ENCODE assay signal across 8 mouse cellular contexts in the genomic region with DNA sequence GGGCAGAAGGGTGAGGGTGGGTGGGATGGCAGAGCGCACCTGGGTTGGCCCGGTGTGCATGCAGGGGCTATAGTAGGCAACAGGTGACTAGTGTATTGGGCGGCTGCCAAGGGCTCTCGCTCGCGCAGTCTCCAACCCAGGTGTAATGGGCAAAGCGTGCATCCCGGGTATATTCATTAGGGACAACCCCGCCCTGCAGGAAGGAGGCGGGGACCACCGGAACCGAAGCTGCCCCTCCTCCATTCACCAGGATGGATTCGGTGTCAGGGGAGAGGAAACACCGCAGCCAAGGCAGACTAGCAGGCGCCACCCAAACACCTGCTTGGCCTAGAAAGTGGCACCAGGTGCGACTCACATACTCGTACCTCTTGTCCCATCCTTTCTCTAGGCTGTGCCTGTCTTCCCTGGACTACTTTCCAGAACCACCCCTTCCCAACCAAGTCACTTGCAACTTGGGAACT. TPM values are rescaled to one million over a fixed set of nuclear protein-coding genes. Genes with fewer than 3 reads are reported as not detected.
A peak's percentile ranks its signal among the peaks of the same experiment; 100 is the strongest.
DNase-seq lines count a peak whose midpoint lies in the region; ATAC-seq lines count a peak whose summit lies in the region.

No protein-coding gene starts in this region.

- peak overlapping the region; percentile 58 for H3K4me3 ChIP-seq in heart, embryonic 12.5 days
- H3K4me3 ChIP-seq in kidney, embryonic 16.5 days (ENCODE audit: low read length): peak overlapping the region; percentile 59
- peak overlapping the region; percentile 36 for H3K4me3 ChIP-seq in lung, embryonic 15.5 days

- no peaks in the 10 kb centered on the region for H3K9me3 ChIP-seq in heart, embryonic 12.5 days (replicated peaks)
- H3K9me3 ChIP-seq in kidney, embryonic 16.5 days (ENCODE audit: low read length): no peaks in the 10 kb centered on the region
- H3K9me3 ChIP-seq in lung, embryonic 15.5 days: no peaks in the 10 kb centered on the region

- DNase-seq in spleen, postnatal 36 days (ENCODE audit: low spot score in 2 of 2): peak; percentile 27
- no peak for DNase-seq in spleen, adult 12 weeks (ENCODE audit: low spot score)
- peak; percentile 74 for DNase-seq in embryo, embryonic 10.5 days (ENCODE audit: low spot score)
- peak; percentile 48 for DNase-seq in right cerebral cortex, postnatal 14 days

- no peaks in the 10 kb centered on the region for H3K27me3 ChIP-seq in heart, embryonic 12.5 days (replicated peaks)
- H3K27me3 ChIP-seq in kidney, embryonic 16.5 days (ENCODE audit: insufficient read depth, low read length): no peaks in the 10 kb centered on the region
- H3K27me3 ChIP-seq in lung, embryonic 15.5 days: no peaks in the 10 kb centered on the region

- ATAC-seq in heart, embryonic 12.5 days (ENCODE audit: insufficient number of reproducible peaks, low FRiP score): peak; percentile 16
- ATAC-seq in kidney, embryonic 16.5 days (ENCODE audit: low FRiP score, low TSS enrichment): peak; percentile 36
- ATAC-seq in lung, embryonic 15.5 days (ENCODE audit: borderline replicate concordance, extremely low read depth, low FRiP score, low TSS enrichment): peak; percentile 20; the same call in 1 of the 2 replicates
- ATAC-seq in activated CD4-positive, CD25-positive, alpha-beta regulatory T cell, adult 4 months: no peak

- 2% methylated on average over 17 of the region's 17 CpGs for WGBS in heart, embryonic 12.5 days
- under 1% methylated on average over 17 of the region's 17 CpGs for WGBS in kidney, embryonic 16.5 days
- WGBS in lung, embryonic 15.5 days: 4% methylated on average over 17 of the region's 17 CpGs

- peak overlapping the region; percentile 68 for H3K4me2 ChIP-seq in heart, embryonic 12.5 days
- peak overlapping the region; percentile 82 for H3K4me2 ChIP-seq in kidney, embryonic 16.5 days (replicated peaks; ENCODE audit: low read depth, low read length)
- H3K4me2 ChIP-seq in lung, embryonic 15.5 days: peak overlapping the region; percentile 62

- peak overlapping the region; percentile 79 for H3K27ac ChIP-seq in heart, embryonic 12.5 days (ENCODE audit: poor library complexity, severe bottlenecking)
- H3K27ac ChIP-seq in kidney, embryonic 16.5 days (ENCODE audit: low read length): peak overlapping the region; percentile 89
- peak overlapping the region; percentile 72 for H3K27ac ChIP-seq in lung, embryonic 15.5 days

- peak overlapping the region; percentile 83 for H3K9ac ChIP-seq in heart, embryonic 12.5 days
- peak overlapping the region; percentile 74 for H3K9ac ChIP-seq in kidney, embryonic 16.5 days (replicated peaks; ENCODE audit: low read length)
- no peak overlapping the region; the same call in 1 of the 2 replicates for H3K9ac ChIP-seq in lung, embryonic 15.5 days

- H3K36me3 ChIP-seq in heart, embryonic 12.5 days: 0 out of 2 replicates have a peak, but pooled peaks cover 2% of the 10 kb centered on the region
- H3K36me3 ChIP-seq in kidney, embryonic 16.5 days (ENCODE audit: insufficient read depth, low read length): no peaks in the 10 kb centered on the region
- H3K36me3 ChIP-seq in lung, embryonic 15.5 days: no peaks in the 10 kb centered on the region

- H3K4me1 ChIP-seq in heart, embryonic 12.5 days (replicated peaks): peaks cover 43% of the 10 kb centered on the region
- peaks cover 29% of the 10 kb centered on the region for H3K4me1 ChIP-seq in kidney, embryonic 16.5 days (ENCODE audit: insufficient read depth, low read length)
- peaks cover 31% of the 10 kb centered on the region for H3K4me1 ChIP-seq in lung, embryonic 15.5 days

RNA-seq across cellular contexts. Expression of a gene that starts 4.2 kb away (rescaled TPM):
- 433 and 441 TPM in 2 replicates for polyA plus RNA-seq in heart, embryonic 12.5 days (2016; fragmentation: Nextera tagmentation; extraction: Ambion mirVana)
- 474 and 534 TPM in 2 replicates for polyA plus RNA-seq in kidney, embryonic 16.5 days (2015; fragmentation: Nextera tagmentation; extraction: Ambion mirVana)
- 420 and 447 TPM in 2 replicates for polyA plus RNA-seq in lung, embryonic 15.5 days (2015; fragmentation: Nextera tagmentation; extraction: Ambion mirVana)
- 100 to 1,000 TPM; 302 to 334 TPM for polyA plus RNA-seq in activated CD4-positive, CD25-positive, alpha-beta regulatory T cell, adult 4 months (2017; shearing (Covaris generic))
